Comparison of ENCODE assay signal across 8 mouse cellular contexts in genomic region chr11:35864981-35865604, GRCm38 (mm10). TPM values are rescaled to one million over a fixed set of nuclear protein-coding genes. Genes with fewer than 3 reads are reported as not detected.
DNase-seq lines count a peak whose midpoint lies in the region; ATAC-seq lines count a peak whose summit lies in the region.

No protein-coding gene starts in this region.

- peak overlapping the region; percentile 91 for H3K27ac ChIP-seq in forebrain, embryonic 16.5 days (ENCODE audit: low read length)
- H3K27ac ChIP-seq in neural tube, embryonic 15.5 days (replicated peaks) = peak overlapping the region; percentile 80

- H3K4me2 ChIP-seq in forebrain, embryonic 16.5 days (ENCODE audit: low read length) = peak overlapping the region; percentile 31
- peak overlapping the region; percentile 28 for H3K4me2 ChIP-seq in neural tube, embryonic 15.5 days

- peak; percentile 23 for DNase-seq in kidney, postnatal 14 days
- no peak for DNase-seq in kidney, adult 18-20 months
- peak; percentile 65 to 75 for DNase-seq in left cerebral cortex, adult 18-20 months (ENCODE audit: low spot score in 2 of 2)
- no peak for DNase-seq in c-Kit-positive CD71-positive TER-119-positive erythroid progenitor cells, embryonic 14.5 days (ENCODE audit: low spot score)
- DNase-seq in lung, postnatal 14 days = no peak
- no peak for DNase-seq in thymus, postnatal 25 days

- no peak overlapping the region for H3K4me3 ChIP-seq in forebrain, embryonic 16.5 days (replicated peaks; ENCODE audit: low read length)
- no peak overlapping the region for H3K4me3 ChIP-seq in neural tube, embryonic 15.5 days (replicated peaks)

- ATAC-seq in forebrain, embryonic 16.5 days = peak; percentile 90
- peak; percentile 92 for ATAC-seq in neural tube, embryonic 15.5 days (ENCODE audit: low FRiP score)

- 3% methylated on average over 9 of the region's 9 CpGs for WGBS in forebrain, embryonic 16.5 days
- WGBS in neural tube, embryonic 15.5 days = 8% methylated on average over 9 of the region's 9 CpGs

- H3K9me3 ChIP-seq in forebrain, embryonic 16.5 days (ENCODE audit: control insufficient read depth, low read length) = no peaks in the 10 kb centered on the region
- no peaks in the 10 kb centered on the region for H3K9me3 ChIP-seq in neural tube, embryonic 15.5 days (replicated peaks)

- no peaks in the 10 kb centered on the region for H3K27me3 ChIP-seq in forebrain, embryonic 16.5 days (replicated peaks; ENCODE audit: control insufficient read depth, insufficient read depth, low read length)
- no peaks in the 10 kb centered on the region for H3K27me3 ChIP-seq in neural tube, embryonic 15.5 days (replicated peaks)

- peak overlapping the region; percentile 38 for H3K9ac ChIP-seq in forebrain, embryonic 16.5 days (replicated peaks; ENCODE audit: low read depth, low read length)
- no peak overlapping the region for H3K9ac ChIP-seq in neural tube, embryonic 15.5 days (replicated peaks)

- peaks cover 31% of the 10 kb centered on the region for H3K4me1 ChIP-seq in forebrain, embryonic 16.5 days (replicated peaks; ENCODE audit: control insufficient read depth, insufficient read depth, low read length)
- H3K4me1 ChIP-seq in neural tube, embryonic 15.5 days = peaks cover 29% of the 10 kb centered on the region

- no peaks in the 10 kb centered on the region for H3K36me3 ChIP-seq in forebrain, embryonic 16.5 days (ENCODE audit: control insufficient read depth, insufficient read depth)
- H3K36me3 ChIP-seq in neural tube, embryonic 15.5 days = 0 out of 2 replicates have a peak, but pooled peaks cover 13% of the 10 kb centered on the region

RNA-seq across cellular contexts. Expression of gene Rars, which starts 30.8 kb away (rescaled TPM):
- 73.1 and 76.2 TPM in 2 replicates for polyA plus RNA-seq in forebrain, embryonic 16.5 days (2015; fragmentation: Nextera tagmentation; extraction: Ambion mirVana)
- total RNA-seq in left cerebral cortex, adult 18-20 months (2021) = 10 to 100 TPM; 44.5 to 49.0 TPM
- 66.2 and 77.0 TPM in 2 replicates for polyA plus RNA-seq in neural tube, embryonic 15.5 days (2015; fragmentation: Nextera tagmentation; extraction: Ambion mirVana)

Comparison
In these comparisons a context has a peak if more than half of its experiments do, and no peak if none do; other contexts are left out.
1. DNase-seq: peak in kidney, postnatal 14 days (single experiment) and left cerebral cortex, adult 18-20 months (2 of 2); none in kidney, adult 18-20 months (single experiment), c-Kit-positive CD71-positive TER-119-positive erythroid progenitor cells, embryonic 14.5 days (single experiment), lung, postnatal 14 days (single experiment) and thymus, postnatal 25 days (single experiment).